Mouse (Mus musculus) layer of hippocampus, adult 2 months (tissue): ENCODE data around the gene Iqcg. TPM values are rescaled to one million over a fixed set of nuclear protein-coding genes. Genes with fewer than 3 reads are reported as not detected.

Source experiments
- DNase-seq, 2 experiments: peaks; one replicate each; pipeline ENCODE4 v3.0.0; 2022; ENCODE audit warnings: low spot score in 2 of 2
- H3K27ac ChIP-seq: fragments of 200-600 bp; 2 replicates; pipeline ENCODE4 v1.8.1; 2022
- H3K4me3 ChIP-seq: fragments of 200-600 bp; 2 replicates; pipeline ENCODE4 v1.8.1; 2022; ENCODE audit warnings: mild to moderate bottlenecking
- CTCF ChIP-seq: fragments of 200-600 bp; conservative IDR thresholded peaks from 2 replicates; pipeline ENCODE4 v1.8.1; 2022; ENCODE audit warnings: antibody characterized with exemption, mild to moderate bottlenecking, moderate library complexity
- microRNA-seq, 2 experiments: library from miRNA; unstranded; fragments of <30 nt; microRNA quantifications; one replicate each; pipeline ENCODE4 v1.2.0; 2021
- total RNA-seq, 2 experiments: library from RNA; stranded (reverse); gene quantifications; 2 replicates each; pipeline ENCODE4 v1.2.3; 2021

The Iqcg gene
- total RNA-seq, 2 experiments from 2014 or later, result 4.8 to 5.4 TPM

DNA sequence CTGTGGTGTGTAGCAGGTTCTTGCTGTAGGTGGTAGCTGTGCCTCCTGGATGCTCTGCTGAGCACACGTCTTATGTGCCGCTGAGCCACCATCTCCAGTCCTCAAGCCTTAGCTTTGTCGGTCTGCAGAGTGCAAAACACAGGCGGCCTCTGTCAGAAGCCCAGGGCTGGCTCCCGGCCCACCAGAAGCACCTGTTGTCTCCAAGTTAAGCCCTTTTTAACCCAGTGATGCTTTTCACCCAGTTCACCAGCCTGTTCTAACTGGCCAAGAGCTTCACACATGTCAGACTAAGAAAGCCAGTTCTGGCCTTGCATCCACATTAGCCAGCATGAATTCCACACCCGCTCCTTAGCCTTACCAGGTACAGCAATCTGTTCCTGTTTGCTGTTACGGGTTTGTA is 49.1 kb downstream of the Iqcg start:
- no peak for DNase-seq
- TF ChIP-seq CTCF, result no peak
- Histone ChIP-seq H3K27ac (no peak overlapping the region), H3K4me3 (no peak overlapping the region)

DNA sequence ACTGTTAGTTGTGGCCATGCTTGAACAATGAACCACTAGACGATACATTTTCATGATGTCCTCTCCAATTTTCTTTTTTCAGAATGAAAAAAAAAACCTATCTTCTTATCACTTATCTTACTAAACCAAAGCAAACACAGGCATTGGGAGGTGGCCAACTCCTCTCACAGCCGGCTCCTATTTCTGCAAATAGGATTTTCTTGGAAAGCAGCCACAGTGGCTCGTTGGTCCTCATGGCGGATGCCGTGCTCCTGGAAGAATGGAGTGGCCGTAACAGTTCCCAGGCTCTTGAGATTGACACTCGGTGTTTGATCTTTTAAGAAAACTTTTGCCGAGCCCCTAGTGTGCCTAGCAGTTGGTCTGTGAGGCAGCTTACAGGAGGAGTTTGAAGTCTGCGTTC is 50.8 kb downstream of the Iqcg start:
- H3K27ac ChIP-seq, result no peak overlapping the region
- DNase-seq, result no peak
- H3K4me3 ChIP-seq, result no peak overlapping the region
- TF ChIP-seq CTCF, result no peak

DNA sequence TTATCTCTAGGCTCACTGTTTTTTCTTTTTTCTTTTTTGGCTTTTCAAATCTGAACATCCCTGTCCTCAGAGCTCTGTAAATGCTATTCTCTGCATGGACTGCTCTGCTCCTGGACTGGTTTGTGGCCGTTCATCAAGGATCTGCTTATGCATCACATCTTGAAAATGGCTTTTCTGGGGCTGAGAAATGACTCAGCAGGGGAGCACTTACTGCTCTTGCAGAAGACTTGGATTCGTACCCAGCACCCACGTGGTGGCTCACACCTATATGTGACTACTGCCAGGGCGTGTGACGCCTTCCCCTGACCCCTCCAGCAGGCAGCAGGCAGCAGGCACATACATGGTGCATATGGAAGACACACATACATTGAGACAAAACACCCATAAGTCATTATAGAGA is 63.9 kb downstream of the Iqcg start:
- H3K27ac ChIP-seq, result no peak overlapping the region
- no peak for DNase-seq
- no peak for TF ChIP-seq CTCF

DNA sequence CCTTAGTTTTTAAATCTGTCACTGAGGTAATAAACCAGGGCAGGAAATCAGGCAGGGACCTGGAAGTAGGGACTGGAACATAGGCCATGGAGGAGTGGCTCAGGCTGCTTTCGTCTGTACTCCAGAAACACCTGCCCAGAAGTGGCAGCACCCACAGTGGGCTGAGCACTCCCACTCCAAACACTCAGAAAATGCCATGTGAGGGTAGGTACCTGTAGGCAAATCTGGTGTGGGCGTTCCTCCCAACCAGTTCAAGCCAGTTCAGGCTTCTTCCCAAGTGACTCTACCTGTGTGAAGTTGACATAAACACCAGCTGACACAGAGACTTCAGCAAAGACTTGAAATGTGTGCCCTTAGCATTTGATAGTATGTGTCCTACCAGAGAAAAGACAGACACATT is 71.4 kb downstream of the Iqcg start:
- TF ChIP-seq CTCF, result no peak
- no peak for DNase-seq
- Histone ChIP-seq H3K27ac (no peak overlapping the region), H3K4me3 (no peak overlapping the region)

More for the DNA sequence above, 63.9 kb downstream of the Iqcg start:
- H3K4me3 ChIP-seq, result no peak overlapping the region

DNA sequence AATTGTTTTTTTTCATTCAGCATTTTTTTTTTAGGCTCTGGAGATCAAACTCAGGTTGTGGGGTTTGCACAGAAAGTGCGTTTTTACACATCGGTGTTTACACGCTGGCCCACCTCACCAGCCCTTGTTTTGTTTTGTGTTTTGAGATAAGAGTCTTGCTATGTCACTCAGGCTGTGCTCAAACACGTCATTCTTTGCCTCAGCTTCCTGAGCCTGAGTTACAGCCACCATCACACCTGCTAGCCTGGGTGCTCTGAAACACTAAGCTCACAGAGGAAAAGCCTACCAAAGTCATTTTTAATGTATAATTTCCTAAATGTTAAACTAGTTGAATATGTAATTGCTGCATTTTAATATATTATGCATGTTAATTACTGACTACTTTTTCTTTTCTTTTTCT is 74.6 kb downstream of the Iqcg start:
- no peak for TF ChIP-seq CTCF
- Histone ChIP-seq H3K27ac (no peak overlapping the region), H3K4me3 (no peak overlapping the region)
- DNase-seq, result no peak

DNA sequence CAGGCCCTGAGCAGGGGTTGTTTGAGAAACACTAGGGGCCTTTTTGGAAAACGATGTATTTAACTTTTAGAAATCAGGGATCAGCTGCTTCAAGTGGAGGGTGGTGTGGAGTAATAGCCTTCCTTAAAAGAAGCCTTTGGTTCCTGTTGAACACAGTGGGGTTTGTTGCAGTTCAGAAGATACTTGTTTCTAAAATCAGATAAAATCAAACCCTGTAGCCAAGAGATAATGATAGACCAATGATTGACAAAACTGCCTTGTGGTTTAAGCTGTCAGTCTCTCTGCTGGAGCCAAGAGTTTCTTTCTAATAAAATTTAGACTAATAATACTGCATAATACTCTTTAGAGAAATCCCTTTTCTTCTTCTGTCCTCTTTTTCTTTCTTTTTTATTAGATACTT is 75.8 kb downstream of the Iqcg start:
- no peak for TF ChIP-seq CTCF
- H3K27ac ChIP-seq, result peak overlapping the region; percentile 28; the same call in 1 of the 2 replicates
- no peak for DNase-seq
- no peak overlapping the region for H3K4me3 ChIP-seq

DNA sequence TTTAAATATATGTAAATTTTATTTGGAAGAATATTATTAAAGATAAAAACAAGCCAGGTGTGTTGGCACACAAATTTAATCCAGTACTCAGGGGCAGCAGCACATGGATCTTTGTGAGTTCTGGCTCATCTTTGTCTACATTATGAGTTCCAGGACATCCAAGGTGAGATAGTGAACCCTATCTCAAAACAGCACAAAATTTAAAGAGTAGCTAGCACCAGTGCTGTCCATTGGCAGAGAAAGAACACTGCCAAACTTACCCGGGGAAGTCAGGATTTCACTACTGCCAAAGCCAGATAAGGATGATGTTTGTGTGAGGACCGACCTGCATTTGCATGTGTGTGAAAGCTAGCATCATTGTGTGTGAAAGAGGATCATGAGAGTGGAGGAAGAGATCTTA is 83.0 kb downstream of the Iqcg start:
- TF ChIP-seq CTCF, result no peak
- no peak for DNase-seq
- no peak overlapping the region for H3K4me3 ChIP-seq
- no peak overlapping the region for H3K27ac ChIP-seq

DNA sequence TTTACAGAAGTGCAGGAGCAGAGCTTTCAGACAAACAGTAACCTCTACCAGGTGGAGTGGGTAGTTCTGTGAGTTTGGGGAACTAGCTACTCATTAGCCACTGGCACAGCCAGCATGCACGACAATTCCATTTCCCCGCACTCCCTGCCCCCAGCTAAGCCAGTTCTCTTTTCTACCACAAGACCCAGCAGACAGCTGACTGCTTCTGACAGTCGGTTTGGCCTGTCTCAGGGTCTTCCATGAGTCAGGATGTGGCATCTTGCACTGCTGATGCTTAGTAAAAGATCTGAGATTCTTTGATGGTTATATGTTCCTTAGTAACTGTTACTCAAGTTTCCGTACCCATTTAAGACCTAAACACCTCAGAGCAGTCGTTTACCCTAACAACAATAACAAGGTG is 83.5 kb downstream of the Iqcg start:
- Histone ChIP-seq H3K4me3 (no peak overlapping the region), H3K27ac (no peak overlapping the region)
- no peak for DNase-seq
- TF ChIP-seq CTCF, result no peak

Small RNA genes within 50 kb of the gene (microRNA-seq; reads per million reads assigned to microRNA genes)
- gene Gm22231 (0 reads per million in 2 experiments), gene Mir1947 (3.5 to 7.9 reads per million in 2 experiments)

Other genes starting within 250 kb of the Iqcg start
- gene Smbd1, start 245.7 kb downstream of the Iqcg start, total RNA-seq, result not detected
- gene Fyttd1, start 178.7 kb downstream of the Iqcg start, total RNA-seq, result 100 to 1,000 TPM; 110 TPM
- gene Rubcn, start 178.5 kb downstream of the Iqcg start, total RNA-seq, result 10 to 100 TPM; 59.2 to 59.3 TPM
- gene Lrch3, start 142.1 kb downstream of the Iqcg start, total RNA-seq, result 10 to 100 TPM; 41.0 to 48.2 TPM
- gene Rpl35a, start 235 bp upstream of the Iqcg start, total RNA-seq, result 100 to 1,000 TPM; 323 to 325 TPM
- gene Lmln, start 6.3 kb upstream of the Iqcg start, total RNA-seq, result 10 to 100 TPM; 11.5 to 16.8 TPM
- 10 to 100 TPM; 18.2 to 18.3 TPM for gene Osbpl11, start 128.9 kb upstream of the Iqcg start, total RNA-seq
- gene Snx4, start 195.2 kb upstream of the Iqcg start, total RNA-seq, result 10 to 100 TPM; 29.8 to 32.8 TPM